Mouse (Mus musculus) lung, postnatal 10 days (tissue): Measurements from ENCODE around the gene Sarm1.

Experiments
- DNase-seq: peaks from one replicate; pipeline ENCODE4 v3.0.0; 2021

The Sarm1 gene

DNA sequence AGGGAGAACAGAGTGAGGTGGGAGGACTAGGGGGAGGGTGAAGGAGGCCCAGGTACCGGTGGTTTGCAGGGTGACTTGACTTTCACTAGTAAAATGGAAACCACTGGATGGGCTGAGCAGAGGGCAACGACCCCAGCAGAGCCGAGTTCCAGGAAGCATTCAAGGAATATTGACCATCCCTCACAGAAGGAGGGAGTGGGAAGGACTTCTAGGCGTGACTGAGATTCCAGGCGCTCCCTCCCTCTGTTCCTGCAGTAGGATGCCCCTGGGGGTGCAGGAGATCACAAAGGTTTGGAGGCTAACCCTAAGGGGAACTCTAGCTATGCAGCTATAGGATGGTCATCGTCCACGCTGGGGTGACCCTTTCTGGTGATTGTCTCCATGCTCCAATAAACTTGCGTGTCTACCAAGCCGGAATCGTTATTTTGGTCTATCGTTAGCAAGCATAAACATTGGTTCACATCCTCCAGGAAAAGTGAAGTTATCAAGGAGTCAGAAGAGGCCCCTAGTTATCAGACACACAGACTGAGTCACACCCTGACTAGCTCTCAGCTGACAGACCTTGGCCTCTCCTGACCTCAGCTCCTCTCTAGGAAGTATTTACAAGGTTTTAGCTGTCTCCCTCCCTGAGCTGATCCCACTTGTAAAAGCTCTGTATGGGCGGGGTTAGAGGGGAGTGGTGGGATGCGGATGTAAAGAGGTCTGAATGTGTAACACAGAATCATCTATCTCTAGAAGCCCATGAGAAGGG, 34.1 kb downstream of the Sarm1 start:
- no peak for DNase-seq

DNA sequence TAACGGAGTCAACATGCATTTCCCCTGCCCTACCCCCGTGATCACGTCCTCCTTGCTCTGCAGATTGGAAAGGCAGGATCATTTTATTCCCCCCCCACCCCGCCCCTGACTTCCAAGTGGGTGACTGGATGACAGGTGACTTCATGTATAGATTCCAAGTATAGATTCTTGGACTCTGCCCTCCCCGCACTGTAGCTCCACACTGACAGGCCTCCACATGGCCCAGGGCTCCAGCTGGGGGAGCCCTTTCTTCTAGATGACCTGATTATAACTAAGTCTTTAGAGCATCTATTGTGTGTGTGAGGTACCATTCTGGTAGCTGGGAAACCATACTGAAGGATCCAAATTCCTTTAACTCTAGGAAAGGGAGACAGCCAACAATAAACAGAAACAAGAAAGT, 34.9 kb downstream of the Sarm1 start:
- no peak for DNase-seq

DNA sequence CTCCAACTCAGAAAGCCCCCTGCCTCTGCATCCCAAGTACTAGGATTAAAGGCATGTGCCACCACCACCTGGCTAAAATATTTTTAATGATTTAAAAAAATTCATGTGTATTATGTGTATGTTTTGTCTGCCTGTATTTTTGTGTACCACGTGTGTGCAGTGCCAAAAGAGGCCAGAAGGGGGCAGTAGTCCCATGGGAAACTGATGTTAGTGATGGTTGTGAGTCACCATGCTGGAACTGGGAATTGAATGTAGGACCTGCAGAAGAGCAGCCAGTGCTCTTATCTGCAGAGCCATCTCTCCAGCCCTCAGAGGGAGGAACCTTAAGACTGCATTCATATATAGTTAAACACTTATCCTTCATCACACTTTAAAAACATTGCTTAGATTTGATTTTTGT, 35.7 kb downstream of the Sarm1 start:
- no peak for DNase-seq

DNA sequence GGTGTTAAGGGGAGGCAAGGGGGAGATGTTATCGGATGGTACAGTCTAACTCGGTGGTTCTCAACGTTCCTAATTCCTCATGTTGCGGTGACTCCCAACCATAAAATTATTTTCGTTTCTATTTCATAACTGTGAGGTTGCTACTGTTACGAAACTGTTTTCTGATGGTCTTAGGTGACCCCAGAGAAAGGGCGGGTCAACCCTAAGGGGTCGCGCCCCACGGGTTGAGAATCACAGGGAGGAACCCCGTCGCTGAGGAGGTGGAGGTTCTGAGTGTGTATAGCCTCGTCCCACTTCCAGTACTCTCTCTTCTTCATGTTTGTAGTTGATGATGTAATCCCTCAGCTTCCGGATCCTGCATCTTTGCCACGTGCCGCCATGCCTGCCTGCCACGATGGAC, 38.8 kb downstream of the Sarm1 start:
- DNase-seq = no peak

DNA sequence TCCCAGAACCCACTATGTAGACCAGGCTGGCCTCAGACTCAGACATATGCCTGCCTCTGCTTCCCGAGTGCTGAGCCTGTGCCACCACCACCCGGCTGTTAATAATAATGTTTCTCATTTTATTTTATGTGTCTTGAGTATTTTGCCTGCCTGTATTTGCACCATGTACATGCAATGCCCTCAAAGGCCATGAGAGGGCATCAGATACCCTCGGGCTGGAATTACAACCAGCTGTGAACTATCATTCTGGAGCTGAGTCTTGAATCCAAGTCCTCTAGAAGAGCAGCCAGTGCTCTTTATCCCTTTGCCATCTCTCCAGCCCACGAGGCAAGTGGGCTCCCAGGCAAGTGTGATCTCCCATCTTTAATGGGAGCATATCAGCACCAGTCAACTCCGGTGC, 42.2 kb downstream of the Sarm1 start:
- peak; percentile 67 for DNase-seq

DNA sequence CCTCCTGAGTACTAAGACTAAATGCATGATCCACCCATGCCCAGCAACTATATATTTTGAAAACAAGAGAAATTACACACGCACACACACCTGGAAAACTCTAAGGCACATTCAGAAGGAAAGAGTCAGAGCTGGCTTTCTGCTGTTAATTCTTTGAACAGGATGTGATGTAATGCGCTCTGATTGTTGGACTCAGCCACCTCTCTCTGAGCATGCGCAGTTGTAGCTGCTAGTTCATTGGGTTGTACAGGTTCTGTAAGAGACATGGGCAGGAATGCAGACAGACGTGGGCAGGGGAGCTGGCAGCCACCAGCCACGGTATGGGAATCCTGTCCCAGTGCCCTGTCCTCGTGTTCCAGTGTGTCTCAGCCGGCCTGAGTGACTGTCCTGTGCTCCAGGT, 43.3 kb downstream of the Sarm1 start:
- no peak for DNase-seq

DNA sequence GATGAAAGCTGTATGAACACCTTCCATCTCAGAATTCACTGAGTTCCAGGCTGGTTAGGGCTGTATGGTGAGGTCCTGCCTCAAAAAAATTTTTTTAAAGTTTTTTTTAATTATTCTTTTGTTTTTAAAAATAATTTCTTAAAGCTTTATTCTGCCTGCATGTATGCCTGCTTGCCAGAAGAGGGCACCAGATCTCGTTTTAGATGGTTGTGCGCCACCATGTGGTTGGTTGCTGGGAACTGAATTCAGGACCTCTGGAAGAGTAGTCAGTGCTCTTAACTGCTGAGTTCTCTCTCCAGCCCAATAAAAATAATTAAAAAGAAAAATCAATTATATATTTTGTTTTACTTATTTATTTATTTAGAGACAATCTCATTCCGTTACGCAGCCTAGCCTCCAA, 43.9 kb downstream of the Sarm1 start:
- DNase-seq = peak; percentile 81

DNA sequence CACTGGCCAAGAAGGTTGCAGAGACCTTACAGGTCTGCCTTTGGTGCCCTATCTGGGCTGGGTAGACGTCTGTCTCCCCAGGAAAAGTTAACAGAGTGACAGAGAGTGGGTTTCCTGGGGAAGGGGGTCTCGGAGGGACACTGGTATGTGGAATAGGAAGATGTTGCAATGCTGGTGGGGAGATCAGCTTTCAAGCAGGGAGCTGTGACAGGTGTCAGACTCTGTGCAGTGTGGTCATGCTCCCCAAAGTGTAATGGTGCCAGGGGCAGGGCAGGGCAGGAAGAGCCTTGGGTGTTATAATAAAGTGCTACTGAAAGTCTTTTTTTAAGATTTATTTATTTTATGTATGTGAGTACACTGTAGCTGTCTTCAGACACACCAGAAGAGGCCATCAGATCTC, 47.2 kb downstream of the Sarm1 start:
- DNase-seq = no peak

DNA sequence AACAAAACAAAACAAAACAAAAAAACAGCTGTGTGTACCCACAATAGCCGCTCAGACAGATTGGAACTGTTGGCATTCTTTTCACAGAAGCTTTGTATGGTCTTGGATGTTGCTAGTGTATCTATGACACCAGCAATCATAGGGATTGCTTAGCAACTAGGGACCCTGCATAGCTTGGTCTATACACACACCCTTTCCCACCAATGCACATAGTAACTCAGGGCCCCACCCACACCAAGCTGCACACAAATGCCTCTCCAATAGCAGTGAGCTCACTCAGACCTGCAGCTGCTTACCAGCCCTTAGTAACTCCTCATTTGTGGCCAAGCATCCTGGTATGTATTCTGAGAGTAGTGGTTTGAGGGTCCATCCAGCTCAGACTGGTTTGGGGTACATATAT, 49.3 kb downstream of the Sarm1 start:
- DNase-seq = no peak

DNA sequence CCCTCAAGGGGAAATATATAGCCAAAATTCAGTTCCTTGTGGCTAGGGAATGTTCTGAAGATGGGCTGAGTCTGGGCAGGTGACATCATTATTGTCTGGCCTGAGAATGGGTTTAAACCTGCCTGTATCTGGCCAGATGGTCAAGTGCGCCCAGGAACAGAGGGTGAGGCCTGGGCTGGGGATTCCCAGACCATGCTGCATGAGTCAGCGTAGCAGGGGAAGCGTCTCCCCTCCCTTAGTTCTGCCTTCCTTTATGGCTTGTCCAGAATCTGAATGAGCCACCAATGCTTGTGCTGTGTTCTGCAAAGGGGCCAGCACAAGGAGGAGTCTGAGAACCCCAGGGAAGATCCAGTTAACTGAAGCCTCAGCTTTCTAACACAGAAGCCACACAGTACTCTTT, 50.4 kb downstream of the Sarm1 start:
- no peak for DNase-seq

DNA sequence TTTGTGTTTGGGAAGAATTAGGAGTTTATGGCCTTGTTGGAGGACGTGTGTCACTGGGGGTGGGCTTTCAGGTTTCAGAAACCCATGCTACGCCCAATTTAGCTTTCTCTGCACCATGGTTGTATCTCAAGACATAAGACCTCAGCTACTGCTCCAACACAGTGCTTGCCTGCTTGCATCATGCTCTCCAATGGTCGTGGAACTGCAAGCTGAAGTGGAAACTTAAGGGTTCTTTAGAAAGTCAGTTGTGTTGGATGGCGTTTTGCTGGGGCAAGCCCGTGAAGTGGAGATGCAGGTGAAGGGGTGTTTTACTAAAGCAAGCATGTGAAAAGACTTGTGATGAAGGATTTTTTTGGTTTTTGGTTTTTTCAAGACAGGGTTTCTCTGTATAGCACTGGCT, 54.4 kb downstream of the Sarm1 start:
- no peak for DNase-seq

DNA sequence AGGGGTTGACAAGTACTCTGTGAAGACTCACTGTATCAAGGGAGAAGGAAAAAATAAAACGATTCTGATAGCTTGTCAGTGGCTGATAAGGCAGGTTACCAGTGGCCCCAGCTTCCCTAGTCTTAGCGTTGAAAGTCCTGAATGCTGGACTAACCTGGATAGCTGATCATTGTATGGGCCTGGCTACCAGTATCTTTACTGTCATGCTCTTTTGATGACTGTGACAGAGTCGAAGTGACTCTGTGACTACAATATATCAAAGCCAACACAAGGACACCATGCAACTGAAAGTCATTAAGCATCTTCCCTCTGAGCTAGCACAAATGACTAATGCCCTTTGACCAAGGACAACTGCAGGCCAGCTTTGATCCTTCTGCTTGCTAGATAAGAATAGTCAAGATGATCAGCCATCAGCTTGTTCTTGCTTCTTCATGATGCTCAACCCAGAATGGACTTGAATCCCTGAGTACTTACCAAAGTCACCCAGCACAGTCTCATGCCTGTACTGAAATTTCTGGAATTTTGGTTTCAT, 59.1 kb downstream of the Sarm1 start:
- no peak for DNase-seq

DNA sequence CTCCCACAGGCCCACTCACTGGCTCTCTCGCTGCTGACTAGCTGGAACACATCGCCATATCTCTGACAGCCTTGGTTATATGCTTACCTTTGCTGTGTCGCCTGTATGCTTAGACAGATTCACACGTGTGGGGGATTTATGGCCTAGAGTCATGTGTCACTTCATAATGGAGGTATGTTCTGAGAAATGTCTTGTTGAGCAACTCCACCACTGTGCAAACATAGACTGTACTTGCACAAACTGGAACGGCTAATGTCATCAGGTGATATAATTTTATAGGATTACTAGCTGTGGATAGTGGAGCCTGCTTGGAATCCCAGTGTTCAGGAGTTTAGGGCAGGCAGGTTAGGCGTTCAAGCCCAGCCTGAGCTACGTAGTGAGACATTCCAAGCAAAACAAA, 60.4 kb downstream of the Sarm1 start:
- DNase-seq = no peak

DNA sequence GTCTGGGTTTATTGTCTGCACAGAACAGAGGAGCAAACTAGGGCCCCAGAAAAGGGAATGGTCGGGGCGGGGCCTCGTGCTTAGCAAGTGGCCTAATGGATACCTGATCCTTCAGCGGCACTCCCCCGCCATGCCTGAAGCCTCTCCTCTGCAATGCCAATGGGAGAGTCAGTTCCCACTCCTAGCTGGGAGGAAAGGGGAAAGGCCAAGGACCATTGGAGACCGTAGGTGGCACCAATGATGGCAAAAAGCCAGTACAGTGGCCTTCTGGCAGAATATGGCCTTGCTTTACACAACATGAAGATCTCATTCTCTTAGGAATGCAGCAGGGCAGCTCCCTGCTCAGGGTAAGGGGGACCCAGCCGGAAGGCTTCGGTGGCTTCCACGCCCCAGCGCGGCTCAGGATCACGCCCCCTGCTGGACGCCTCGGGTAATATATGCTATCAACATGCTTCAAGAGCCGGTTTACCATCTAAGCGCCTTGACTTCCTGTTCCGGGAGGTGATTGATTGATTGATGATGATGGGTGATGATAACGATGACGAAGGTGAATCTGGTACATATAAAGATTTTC, 61.7 kb downstream of the Sarm1 start:
- DNase-seq = peak; percentile 72

DNA sequence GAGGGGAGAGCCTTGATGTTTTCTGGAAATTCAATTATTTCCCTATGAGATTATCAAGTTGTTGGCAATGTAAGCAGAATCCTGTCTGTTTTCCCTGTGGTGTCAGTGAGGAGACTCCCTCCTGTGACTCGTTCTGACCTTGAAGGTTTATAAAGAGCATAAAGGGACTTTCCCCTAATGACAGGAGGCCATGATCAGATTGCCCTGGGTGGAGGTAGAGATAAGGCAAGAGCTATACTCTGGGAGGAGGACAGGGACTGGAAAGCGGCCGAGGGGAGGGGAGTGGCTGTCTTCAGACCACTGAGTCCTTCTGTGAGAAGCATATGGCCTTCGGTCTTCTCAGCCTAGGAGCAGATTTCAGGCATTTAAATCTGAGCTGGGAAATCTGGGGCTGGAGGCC, 63.5 kb downstream of the Sarm1 start:
- DNase-seq = no peak

DNA sequence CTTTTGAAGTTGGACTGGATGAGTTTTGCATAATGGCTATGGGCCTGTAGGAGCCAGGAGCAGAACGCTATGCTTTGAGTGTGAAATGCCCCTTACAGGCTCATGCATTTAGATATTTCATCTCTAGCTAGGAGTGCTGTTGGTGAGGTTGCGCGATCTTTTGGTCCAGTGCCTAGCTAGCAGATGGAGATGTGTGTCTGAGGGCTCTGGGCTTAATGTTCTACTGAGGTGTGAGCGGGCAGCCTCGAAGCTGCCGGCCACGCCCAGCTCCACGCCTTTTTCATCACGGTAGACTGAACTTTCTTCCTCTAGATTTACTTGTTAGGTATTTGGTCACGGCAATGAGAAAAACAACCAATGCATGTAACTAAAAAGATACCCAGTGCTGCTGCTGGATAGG, 66.4 kb downstream of the Sarm1 start:
- no peak for DNase-seq

DNA sequence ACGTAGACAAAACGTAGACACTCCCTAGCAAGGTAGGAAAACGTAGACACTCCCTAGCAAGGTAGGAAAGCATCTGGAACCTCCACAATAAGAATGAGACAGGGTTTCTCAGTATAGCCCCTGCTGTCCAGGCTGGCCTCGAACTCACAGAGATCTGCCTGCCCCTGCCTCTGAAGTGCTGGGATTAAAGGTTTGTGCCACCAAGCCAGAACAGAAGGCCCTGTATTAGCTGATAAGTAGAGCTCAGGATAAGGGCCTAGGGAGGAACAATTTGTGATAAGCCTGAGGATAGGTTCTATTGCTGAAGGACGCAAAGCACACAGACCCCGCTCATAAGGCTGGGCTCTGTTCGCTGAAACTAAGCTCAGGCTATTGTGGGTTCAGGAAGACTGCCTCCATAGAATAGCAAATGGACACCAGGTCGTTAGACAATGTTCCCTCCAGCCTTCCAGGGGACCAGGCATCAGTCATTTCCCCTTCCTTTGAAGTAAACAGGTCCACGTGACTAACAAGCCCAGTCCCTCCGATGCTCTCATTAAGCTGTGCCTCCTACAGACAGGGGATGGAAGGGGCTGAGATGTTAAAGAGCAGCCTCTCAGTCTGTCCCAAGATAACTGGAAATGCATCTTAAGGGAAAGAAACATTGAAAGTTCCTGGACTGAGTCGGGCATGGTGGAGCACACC, 67.2 kb downstream of the Sarm1 start:
- DNase-seq = no peak

DNA sequence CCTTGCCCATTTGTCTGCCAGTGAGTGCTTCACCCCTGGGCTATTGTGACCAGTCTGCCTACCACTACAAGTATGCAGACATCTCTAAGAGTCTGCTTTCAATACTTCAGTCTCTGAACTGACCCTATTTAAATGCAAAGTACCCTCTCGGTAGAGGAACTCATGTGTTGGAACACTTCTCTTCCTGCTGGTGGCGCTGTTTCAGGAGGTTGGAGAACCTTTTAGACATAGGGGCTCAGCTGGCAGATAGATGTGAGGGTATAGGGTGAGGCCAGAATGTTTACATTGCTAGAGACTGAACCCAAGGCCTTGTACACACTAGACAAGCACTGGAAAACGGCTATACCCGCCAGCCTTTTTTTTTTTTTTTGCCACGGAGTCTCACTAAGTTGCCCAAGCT, 69.2 kb downstream of the Sarm1 start:
- no peak for DNase-seq

DNA sequence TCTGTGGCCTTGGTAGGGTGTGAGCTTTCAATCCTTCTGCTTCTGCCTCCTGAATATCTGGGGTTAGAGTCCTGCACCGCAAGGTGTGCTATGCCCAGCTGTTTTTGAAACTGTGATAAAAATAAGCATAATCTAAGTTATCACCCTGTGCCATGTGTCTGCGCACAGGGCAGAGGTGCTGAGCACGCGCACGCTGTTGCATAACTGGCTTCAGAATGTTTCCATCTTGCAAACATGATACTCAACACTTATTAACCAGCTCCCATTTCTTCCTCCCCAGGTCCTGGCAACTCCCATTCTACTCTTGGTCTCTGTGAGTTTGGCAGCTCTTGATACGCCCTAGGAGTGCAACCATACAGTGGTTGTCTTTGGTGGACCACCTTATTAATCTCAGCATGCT, 69.9 kb downstream of the Sarm1 start:
- no peak for DNase-seq

DNA sequence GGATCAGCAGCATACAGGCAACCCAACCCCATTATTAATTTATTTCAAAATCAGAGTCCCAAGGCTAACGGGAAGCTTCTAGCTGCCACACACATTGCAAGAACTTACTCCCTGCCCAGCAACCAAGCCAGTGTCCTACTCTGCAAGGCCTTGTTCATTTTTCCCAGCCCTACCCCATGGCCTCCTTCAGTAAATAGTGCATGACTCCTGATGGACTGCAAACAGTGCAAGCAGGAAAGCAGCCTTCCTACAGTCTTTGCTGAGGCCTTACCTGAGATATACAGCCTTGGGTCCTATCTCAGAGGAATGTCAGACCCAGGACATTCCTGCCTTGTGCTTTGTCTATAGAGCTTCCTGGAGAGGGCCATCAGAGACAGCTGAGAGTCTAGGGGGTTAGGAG, 72.0 kb downstream of the Sarm1 start:
- DNase-seq = no peak

DNA sequence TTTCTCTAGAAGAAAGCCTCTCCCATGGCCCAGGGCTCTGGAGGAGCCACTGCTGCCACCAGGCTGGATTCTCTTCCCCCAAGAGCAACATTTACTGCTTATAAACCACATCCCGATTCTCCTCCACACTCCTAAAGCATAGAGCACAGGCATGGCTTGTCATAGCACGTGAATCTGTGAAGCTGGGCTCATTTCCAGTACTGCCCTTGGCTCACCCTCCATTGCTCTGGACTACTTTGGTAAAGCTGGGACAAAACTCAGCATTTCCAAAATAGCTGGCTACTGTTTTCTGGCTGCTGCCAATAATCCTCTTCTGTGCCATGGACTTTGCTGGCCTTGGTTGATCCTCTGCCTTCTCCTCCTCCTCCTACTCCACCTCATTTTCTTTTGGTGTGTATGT, 73.2 kb downstream of the Sarm1 start:
- DNase-seq = peak; percentile 63
